Mouse (Mus musculus): ENCODE results near the gene Bcl9l. TPM values are rescaled to one million over a fixed set of nuclear protein-coding genes. Genes with fewer than 3 reads are reported as not detected.

Gene Bcl9l
- total RNA-seq, 4 experiments from 2014 or later, result 36.4 to 43.8 (median 41.7) TPM

DNA sequence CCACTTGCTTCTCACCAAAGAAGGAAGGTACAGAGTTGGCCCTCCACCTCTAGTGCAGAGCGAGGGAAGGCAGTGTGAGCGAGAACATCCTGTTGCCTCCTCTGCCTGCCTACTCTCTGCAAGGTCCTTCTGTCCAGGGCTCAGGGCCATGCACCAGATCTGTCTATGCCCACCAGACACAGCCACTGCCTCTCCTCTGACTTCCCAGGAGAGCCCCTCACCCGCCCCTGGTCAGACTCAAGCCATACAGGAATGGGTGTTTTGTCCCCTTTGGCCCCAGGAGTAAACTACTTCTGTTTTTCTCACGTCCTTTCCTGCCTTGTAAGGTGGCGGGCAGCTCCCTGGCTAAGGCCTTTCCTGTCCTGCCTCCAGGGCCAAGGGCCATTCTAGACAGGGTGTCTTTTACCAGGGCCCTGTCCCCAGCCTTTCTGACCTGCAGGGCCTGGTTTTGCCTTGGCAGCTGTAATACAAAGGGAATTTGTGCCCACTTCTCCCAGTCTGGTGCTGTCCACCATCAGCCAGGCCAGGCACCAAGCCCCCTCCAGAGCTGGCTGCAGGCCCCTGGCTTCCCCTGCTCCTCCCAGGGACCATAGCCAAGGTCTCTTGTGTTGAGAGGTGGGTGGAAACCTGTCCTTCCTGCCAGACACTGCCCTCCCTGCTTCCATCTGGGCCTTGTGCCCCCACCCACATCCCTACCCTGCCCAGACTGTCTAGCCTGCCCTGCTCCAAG is 28.4 kb downstream of the Bcl9l start:
- peak in 1 of 2 experiments; percentile 41 for DNase-seq (ENCODE audit: low spot score in 2 of 2)

DNA sequence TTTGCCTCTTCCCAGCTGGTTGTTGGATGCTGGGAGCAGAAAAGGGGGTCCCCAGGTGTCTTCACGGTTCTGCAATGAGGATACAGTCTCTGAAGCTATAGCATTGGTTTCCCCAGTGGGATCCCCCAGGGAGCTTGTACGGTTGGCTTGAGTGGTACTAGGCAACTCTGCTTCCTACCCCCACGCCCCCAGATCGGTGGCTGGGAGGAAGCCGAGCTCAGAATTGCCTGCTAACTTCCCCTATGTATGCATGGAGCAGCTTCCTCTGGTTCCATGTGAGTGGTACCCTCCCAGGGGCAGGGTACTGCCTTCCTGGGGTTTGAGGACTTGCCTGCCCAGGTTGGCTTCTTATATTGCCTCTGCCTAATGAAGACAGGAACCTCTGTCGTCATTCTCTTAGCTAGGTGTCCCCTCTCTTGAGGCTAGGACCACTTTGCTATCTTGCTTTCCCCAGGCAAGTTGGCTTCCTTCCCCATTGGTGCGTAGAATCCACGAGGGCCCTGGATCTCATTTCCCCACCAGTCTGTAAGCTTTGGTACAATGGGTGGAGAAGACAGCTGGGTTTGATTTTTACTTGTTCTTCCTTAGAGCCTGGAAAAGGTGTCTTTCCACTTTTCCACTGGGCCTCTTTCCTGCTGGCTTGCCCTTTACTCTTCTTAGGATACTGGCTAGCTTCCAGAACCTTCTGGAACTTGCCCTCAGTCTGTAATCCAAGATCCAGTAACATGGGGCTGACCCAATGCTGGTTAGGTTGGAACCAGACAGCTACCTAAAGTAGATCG is 29.5 kb downstream of the Bcl9l start:
- DNase-seq (ENCODE audit: low spot score in 2 of 2), result peak in 1 of 2 experiments; percentile 45

DNA sequence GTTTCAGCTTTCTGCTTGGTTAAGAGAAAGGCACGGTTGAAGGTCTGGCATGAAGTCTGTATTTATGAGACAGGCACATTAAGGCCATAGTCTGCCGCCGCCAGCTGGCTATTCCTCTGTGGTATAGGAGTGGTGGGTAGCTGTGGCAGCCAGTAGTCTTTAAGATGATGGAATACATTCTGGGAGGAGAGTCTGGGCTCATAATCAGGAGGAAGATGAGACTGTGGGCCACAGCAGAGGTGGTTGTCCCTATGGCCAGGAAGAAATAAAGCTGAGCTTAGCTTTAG is 30.0 kb downstream of the Bcl9l start:
- no peak for DNase-seq (ENCODE audit: low spot score in 2 of 2)

DNA sequence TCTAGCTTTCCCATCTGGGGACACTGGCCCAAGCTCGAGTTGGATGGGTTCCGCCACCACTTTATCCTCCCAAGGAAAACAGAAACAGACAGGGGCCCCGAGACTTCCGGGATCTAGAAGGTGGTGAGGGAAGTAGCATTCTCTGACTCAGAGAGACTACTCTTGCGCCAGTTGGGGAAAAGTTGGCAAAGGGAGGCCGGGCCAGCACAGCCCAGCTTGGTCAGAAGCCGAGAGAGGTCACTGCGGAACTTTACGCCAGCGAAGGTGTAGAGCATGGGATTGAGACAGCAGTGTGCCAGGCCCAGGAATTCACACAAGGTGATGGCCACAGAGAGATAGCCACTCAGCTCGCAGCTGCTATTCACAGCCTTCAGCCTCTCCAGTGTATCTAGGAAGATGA is 30.5 kb downstream of the Bcl9l start:
- DNase-seq (ENCODE audit: low spot score in 2 of 2), result peak in 1 of 2 experiments; percentile 43

DNA sequence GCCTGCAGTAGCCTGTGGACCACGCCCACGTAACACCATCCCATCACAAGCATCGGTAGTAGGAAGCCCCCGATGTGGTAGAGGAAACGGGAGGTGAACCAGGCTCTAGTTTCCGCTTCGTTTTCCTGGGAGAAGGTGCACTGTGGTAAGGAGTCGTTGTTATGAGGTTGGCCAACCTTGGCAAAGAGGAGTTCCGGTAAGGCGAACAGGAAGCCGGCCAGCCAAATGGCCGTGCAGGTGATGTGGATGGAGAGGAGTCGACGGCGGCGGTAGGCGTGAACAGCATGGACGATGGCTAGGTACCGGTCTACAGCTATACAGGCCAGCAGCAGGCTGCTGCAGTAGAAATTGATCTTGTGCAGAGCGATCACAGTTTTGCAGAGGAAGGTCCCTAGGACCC is 31.0 kb downstream of the Bcl9l start:
- no peak for DNase-seq (ENCODE audit: low spot score in 2 of 2)

DNA sequence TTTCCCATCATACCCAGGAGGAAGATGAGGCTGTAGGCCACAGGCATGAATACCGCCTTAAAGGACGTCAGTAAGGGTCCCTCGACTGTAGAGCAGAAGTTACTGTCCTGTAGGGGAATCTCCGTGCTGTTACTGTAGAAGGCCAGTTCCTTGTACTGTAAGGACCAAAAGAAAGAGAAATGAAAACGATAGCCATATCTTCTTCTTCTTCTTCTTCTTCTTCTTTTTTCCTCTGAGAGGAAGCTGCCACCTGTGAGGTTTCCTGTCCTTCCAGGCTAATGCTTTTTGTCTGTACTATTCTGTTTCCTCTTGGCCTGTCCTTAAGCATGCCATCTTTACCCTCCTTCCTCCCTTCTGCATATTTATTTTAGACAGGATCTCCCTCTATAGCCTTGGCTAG is 31.5 kb downstream of the Bcl9l start:
- no peak for DNase-seq (ENCODE audit: low spot score in 2 of 2)

DNA sequence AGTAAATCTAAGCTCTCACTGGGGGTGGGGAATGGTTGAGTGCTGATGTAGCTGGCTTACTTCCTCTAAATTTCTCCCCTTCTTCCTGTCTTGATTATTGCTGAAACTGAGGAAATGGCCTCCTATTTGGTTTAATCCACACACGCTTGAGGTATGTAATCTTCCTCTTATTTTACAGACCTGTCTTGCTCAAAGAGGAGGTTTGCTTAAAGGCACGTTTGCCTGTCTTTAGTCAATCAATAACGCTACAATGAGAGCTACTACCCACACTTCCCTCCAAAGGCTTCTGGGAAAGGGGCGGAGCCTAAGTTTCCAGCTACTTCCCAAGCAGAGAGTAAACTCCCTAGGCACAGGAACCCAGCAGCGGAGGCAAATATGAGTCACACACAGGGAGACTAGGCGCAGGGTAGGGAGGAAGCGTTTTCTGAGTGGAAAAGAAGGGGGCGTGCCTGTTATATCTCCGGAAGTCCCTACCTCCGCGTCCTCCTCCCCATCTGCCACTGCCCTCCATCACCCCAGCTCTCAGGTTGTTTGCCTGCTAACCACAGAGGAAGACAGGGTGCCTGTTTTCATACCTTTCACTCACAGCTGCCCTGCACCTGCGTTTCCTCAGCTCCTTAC is 32.6 kb downstream of the Bcl9l start:
- peak in 1 of 2 experiments; percentile 21 for DNase-seq (ENCODE audit: low spot score in 2 of 2)

DNA sequence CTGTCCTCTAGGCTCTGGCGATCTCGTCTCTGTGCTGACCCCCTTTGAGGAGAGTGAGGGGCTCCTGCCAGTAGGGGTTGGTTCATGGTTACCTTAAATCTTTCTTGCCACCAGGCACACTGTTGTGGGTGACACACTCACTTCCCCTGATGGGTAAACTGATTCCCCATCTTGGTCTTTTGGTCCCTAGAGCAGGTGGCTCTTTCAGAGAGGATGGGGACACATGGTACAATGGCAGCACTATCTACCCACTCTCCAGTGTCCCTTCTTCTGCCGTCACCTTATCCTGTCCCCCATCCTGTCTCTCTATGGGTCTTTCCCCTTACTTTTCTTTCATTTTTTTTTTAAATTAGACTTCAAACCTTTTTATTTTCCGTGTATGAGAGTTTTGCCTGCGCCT is 33.3 kb downstream of the Bcl9l start:
- no peak for DNase-seq (ENCODE audit: low spot score in 2 of 2)

DNA sequence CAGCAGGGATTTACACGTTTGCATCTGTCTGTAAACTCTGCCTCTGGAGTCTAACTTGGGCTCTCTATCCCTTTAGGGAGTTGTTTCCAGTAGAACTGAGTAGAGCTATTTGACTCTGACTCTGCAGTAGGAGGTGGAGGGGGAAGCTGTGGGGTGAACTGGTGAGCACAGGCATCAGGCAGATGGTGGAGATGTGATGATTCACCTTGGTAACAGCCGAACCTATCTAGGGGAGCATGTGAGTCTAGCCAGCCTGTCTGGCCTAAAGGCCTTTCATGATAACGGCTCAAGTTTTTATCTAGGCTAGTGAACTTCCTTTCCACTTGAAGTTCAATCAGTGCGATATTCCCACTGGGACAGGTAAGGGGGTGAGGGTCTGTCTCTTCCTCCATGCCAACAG is 34.7 kb downstream of the Bcl9l start:
- DNase-seq (ENCODE audit: low spot score in 2 of 2), result no peak

DNA sequence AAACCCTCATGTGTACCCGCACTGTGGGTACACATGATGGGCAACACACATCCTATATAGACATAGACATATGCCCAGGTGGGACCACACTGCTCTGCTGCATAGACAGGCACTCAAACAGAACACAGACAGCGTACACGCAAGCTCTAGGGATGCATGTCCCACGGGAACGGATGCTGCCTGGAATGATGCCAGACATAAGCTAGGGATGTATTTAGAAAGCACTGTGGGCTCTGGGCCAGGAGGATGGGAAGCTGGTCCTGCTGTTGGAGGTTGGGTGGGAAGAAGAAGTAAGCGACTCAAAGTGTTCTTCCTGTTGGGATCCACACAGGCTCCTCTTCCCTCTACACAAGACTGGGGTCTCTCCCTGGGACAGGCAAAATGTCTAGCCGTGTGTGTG is 35.4 kb downstream of the Bcl9l start:
- no peak for DNase-seq (ENCODE audit: low spot score in 2 of 2)

DNA sequence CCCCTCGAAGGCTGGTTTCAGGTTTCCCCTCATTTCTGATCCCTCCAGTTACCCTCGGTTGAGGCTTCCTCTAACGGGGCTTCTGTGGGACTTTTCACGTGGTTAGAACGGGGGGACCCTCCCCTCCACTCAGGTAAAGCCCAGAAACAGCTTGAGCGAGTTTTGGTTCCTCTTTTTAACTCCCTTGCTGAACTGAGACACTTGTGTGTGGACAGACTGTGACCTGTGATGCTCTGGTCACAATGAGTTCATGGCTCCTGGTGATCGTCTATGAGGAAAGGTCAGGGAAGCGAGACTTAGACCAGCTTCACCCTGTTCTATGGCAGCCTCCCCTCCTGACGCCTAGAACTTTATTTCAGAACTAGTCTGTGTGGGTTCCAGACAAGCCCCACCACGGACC is 39.3 kb downstream of the Bcl9l start:
- DNase-seq (ENCODE audit: low spot score in 2 of 2), result no peak

DNA sequence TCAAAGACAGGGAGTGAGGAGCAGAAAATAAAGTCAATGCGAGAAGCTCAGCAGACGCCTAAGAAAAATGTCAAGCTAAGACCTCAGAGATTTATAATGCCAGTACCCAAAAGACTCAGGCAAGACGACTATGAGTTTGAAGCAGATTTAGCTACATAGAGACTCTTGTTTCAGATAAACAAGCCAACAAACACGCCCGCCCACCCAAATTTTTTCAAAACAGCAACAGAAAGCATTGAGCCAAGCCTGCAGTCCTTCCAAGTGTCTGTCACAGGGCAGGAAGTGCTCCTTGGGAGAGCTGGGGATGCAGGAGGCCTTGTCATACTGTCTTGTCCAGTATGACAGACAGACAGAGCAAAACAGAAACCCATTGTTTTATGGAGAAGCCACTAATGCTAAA is 41.1 kb downstream of the Bcl9l start:
- DNase-seq (ENCODE audit: low spot score in 2 of 2), result no peak

DNA sequence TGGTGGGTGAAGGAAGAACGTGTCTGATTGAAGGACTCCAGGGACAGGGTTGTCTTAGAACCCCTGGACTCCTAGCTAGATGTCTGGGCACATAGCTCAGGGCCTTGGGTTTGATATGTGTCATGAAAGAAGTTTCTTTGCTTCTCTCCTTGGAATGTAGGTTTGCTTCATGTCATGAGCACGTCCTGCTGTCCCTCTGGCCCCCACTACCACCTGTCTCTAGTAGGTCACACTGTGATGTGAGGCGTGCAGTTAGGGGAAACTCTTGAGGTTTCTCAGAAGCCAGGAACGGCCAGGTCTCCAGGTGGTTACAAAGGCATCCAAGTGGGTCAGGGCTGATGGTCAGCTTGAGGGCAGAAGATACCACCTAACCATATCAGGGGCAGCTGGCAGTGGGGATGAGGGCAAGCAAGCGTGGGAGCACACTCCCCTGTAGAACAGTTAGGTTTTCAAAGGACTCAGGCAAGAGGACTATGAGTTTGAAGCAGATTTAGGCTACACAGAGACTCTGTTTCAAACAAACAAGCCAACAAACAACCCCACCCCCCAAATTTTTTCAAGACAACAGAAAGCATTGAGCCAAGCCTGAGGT is 41.7 kb downstream of the Bcl9l start:
- DNase-seq (ENCODE audit: low spot score in 2 of 2), result no peak

DNA sequence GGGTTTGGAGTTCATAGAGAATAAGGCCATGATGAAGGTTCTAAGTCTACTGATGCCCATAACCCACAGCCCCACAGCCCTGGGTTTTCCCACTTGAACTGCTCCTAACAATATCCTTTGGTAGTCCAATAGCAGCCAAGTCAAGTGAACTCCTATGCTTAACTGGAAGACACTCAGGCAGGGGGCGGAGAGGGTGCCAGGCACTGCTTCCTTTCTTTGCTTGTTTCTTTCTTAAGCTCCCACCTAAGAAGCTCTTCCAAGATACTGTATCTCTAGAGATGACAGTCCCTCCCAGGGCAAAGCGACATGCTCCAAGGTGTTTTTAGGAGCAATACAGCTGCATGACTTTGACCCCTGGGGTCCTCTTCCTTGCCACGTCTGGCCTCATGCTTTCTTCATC is 42.4 kb downstream of the Bcl9l start:
- DNase-seq (ENCODE audit: low spot score in 2 of 2), result no peak

DNA sequence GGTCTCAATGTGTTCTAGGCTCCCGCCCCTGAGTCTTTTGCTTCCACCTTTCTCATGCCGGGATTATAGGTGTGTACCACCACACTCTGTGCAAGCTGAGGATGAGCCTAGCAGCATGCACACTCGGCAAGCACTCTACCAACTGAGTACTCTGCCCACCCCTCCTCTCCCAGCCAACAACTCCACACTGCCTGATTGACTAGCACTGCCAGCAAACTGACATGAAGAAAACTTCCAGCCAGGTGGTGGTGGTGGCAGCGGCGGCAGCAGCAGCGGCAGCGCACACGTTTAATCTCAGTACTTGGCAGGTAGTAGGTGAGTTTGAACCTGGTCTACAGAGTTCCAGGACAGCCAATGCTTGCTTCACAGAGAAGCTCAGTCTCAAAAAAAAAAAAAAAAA is 43.0 kb downstream of the Bcl9l start:
- DNase-seq (ENCODE audit: low spot score in 2 of 2), result no peak

DNA sequence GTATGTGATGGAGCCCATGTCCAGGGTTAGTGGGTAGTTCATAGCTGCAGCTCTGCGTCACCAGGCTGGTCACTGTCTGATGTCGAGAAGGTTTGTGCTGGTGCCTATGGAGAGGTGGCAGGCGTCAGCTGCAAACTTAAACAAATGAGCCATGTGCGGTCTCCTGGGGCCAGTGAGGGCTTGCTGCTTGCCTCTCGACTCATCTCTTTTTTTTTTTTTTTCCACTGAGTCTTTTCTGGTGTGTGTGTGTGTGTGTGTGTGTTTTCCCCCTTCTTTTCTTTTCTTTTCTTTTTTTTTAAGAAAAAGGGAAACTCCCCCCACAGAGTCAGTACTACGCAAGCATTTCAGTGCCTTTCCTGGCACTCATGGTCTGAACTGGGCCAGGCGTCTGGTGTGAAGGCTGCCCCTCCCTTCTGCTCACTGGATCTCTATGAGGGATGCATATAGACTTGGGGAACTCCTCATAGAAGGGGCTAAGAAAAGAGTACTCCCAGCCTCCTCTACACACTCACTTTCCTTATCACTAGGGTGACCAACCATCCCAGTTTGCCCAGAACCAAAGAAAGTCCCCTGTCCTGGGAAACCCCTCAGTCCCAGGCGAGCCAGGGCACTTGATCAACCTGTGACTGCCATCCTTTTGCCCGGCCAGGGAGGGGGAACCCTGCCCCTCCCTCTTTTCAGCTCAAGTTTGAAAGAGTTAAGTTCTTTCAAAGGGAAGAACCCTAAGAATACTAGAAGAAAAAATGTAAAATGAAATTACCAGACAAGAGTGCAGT is 43.9 kb downstream of the Bcl9l start:
- no peak for DNase-seq (ENCODE audit: low spot score in 2 of 2)

DNA sequence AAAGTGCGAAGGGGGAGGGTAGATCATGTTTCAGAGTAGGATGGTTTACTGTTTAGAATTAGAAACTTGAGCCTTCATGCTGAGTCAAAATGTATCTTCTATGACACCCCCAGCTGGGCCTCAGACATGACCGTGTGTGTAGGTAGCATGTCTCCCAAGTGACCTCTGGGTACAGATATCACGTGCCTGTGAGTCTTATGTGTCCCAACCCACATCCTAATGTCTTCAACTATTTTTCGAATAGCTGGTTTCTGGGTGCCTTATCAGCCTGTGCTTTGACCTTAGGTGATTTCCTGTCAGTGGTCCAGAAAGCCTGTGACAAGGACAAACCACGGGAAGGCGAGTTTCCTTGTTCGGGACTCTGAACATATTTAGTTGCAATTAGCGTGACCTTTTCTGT is 45.7 kb downstream of the Bcl9l start:
- no peak for DNase-seq (ENCODE audit: low spot score in 2 of 2)

DNA sequence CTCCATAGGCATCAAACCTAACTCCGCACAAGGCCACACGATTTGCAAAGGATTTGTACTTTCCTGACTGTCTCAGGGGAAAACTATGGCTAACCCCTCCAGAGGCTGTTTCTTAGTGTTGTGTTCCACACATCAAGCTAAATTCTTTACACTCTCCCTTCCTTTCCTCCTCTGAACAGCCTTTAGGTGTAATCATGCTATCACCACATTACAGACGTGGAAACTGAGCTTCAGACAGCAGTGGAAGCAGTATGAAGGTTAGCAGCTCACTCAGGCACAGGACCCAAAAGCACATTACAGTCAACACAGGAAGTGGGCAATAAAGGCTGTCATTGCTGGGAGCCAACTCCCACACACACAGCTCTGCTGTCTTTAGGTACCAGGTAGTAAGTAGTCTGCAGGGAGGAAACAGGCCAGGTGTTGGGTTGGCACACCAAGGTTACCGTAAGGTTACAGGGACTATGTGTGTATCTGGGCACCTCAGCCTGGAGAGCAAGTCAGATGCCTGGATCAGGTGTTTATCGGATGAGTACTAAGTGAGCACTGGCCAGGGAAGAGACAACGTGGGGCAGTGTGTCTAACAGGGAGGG is 50.5 kb downstream of the Bcl9l start:
- no peak for DNase-seq (ENCODE audit: low spot score in 2 of 2)

DNA sequence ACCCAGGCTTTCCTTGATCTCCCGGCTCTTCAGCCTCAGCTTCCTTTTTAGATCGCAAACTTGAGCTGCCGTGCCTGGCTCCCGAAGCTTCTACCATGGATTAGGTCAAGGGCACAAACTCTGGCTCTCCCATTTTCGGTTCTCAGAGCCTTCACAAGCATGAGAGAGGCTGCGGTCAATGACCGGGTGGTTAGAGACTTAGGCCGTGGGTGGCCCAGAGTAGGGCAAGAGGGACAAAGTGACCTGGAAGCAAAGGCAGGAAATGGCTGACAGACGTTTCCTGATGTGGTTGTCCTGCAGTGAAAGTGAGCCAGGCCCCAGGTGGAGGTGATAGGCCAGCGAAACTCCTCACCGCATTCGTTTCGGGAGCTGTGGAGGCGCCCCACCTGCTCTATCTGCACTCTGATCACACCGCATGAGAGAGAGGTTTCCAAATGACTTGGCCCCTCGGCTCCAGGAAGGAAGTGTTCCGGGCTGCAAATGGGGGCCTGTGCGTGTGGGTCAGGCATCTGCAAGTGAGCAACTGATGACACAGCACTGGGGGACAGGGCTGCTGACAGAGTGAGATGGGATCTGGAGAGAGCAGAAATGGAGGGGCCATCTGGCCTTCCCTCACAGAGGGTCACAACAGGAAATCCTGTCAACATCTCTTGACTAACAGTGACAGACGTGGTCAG is 55.1 kb downstream of the Bcl9l start:
- DNase-seq (ENCODE audit: low spot score in 2 of 2), result no peak

DNA sequence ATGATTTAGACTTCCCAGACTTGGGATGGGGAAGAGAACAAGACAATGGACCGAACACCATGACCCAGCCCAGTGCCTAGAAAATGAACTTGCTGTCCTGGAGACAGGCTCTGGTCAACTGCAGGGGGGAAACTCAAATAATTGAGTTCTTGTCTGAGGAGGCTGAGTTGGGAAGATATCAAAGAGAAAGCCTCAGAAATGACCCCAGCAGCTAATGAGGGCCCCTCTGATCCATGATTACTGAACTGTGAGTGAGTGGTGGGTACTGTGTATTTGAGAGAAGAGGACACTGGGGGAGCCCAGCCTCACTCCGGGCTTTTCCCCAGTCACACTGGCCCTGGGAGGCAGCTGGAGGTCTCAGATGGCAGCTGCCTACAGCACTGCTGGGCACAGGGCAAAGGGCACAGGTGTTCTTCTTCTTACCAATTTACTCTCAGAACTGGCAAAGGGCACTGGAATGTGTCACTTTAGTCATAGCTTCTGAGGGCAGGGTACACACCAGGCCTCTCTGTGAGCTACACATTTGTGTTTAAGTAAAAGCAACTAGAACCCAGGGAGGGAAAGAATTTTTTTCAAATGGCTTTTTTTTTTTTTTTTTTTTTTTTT is 57.3 kb downstream of the Bcl9l start:
- DNase-seq (ENCODE audit: low spot score in 2 of 2), result no peak

Data from gastrocnemius, adult 8-10 months (tissue).